Mouse (Mus musculus) olfactory bulb, adult 2 months (tissue): ENCODE data around the gene Exd2.

Source experiments
- CTCF ChIP-seq: fragments of 200-500 bp; IDR thresholded peaks from 2 replicates; pipeline ENCODE4 v1.5.1; 2012; ENCODE audit warnings: low read depth, mild to moderate bottlenecking, low read length, moderate library complexity; ENCODE audit not compliant: insufficient read depth
- POLR2A ChIP-seq: fragments of 200-500 bp; IDR thresholded peaks from 2 replicates; pipeline ENCODE4 v1.6.1; 2012; ENCODE audit warnings: mild to moderate bottlenecking, low read depth, low read length, moderate library complexity; ENCODE audit not compliant: insufficient read depth

- TF ChIP-seq POLR2A = no peak
- TF ChIP-seq CTCF = no peak
Measured at GRCm38 (mm10) chr12:80493311-80493710, 30.4 kb downstream of the Exd2 start.
